Mouse (Mus musculus) naive thymus-derived CD4-positive, alpha-beta T cell, adult 5 months (primary cell): ENCODE results near the gene Tcl1b5. TPM values are rescaled to one million over a fixed set of nuclear protein-coding genes. Genes with fewer than 3 reads are reported as not detected.

Source experiments
- polyA plus RNA-seq: library from polyadenylated mRNA; unstranded; fragments of 100-300 nt; shearing (Covaris generic); gene quantifications from one replicate; pipeline ENCODE4 v1.2.1, GENCODE M21; 2017

Tcl1b5 gene
- not detected for polyA plus RNA-seq

DNA sequence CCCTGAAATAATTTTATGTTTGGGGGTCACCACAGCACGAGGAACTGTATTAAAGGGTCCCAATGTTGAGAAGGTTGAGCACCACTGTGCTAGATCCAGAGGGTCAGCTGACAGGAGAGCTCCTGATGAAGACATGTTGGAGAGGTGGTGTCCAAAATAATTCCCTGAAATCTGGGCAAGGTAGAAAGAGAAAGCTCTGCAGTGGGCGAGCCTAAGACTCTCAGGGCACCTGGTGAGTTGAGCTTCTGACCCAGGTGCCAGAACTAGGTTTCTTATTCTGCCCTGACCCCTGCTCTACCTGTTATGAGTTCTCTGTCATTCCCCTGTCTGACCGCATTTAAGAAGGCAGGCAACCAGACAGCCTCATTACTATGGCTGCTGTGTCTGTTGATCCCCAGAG is at the start of gene Tcl1b5:
TSS of gene Tcl1b5 (plus strand) at position 301 of the 400 bp plus-strand sequence.

DNA sequence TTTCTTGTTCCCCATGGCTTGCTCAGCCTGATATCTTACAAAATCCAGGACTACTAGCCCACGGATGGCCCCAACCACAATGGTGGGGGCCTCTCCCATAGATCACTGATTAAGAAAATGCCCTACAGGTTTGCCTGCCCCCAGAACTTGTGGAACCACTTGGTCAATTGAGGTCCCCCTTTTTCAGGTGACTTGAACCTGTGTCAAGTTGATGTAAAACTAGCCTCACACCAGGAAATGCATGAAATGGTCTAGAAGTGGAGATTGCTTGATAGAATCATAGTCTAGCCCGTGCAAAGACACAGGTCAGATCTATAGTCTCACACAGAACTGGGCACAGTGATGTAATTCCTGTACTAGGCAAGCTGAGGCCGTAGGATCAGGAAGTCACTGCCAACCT is 30.4 kb upstream of the Tcl1b5 start, which contains the start of gene Tcl1b2:
TSS of gene Tcl1b2 (plus strand) at position 301 of the 400 bp plus-strand sequence.

GRCm38 (mm10) chr12:105159390-105159789 is 16.8 kb upstream of the Tcl1b5 start, which contains the start of gene Tcl1b1:
Tcl1b1 (plus strand) TSS chr12:105159690.

GRCm38 (mm10) chr12:105190743-105191142 is 14.6 kb downstream of the Tcl1b5 start, which contains the start of gene Tcl1b3:
Tcl1b3 (plus strand) TSS chr12:105191043.

DNA sequence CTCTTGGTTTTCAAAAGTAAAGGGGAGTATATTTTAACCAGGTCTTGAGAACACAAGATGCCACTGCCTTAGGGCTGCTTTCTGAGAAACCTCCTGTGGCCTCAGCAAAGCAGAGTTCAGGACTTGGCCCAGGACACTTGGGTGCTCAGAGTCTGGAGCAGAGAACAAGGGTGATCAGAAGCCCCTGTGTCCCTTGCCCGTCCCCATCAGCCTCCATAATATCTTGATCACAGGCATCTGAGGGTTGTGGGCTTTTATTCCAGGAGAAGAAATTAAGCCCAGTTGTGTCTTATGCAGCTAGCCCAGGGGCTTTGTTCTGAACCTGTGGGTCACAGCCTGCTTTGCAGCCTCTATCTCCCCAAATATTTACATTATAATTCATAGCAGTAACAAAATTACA is 25.5 kb downstream of the Tcl1b5 start, which contains the start of gene Tcl1b4:
TSS of gene Tcl1b4 (plus strand) at position 301 of the 400 bp plus-strand sequence.

GRCm38 (mm10) chr12:105222601-105223319 is 46.6 kb downstream of the Tcl1b5 start, which contains the start of gene Tcl1:
Tcl1 (minus strand) TSS chr12:105222793.

Other genes with a start within 250 kb of the Tcl1b5 start
- gene Syne3, start 166.5 kb upstream of the Tcl1b5 start, polyA plus RNA-seq, result 3.2 TPM
- 63.7 TPM for gene Glrx5, start 143.7 kb upstream of the Tcl1b5 start, polyA plus RNA-seq
- gene Tcl1b2, start 30.3 kb upstream of the Tcl1b5 start, polyA plus RNA-seq, result not detected
- gene Tcl1b1, start 16.7 kb upstream of the Tcl1b5 start, polyA plus RNA-seq, result not detected
- gene Tcl1b3, start 14.7 kb downstream of the Tcl1b5 start, polyA plus RNA-seq, result not detected
- gene Tcl1b4, start 25.6 kb downstream of the Tcl1b5 start, polyA plus RNA-seq, result not detected
- not detected for gene Tcl1, start 46.4 kb downstream of the Tcl1b5 start, polyA plus RNA-seq
- not detected for gene Tunar, start 157.5 kb downstream of the Tcl1b5 start, polyA plus RNA-seq